Mouse (Mus musculus): ENCODE measurements around the gene Gmcl1.

DNA sequence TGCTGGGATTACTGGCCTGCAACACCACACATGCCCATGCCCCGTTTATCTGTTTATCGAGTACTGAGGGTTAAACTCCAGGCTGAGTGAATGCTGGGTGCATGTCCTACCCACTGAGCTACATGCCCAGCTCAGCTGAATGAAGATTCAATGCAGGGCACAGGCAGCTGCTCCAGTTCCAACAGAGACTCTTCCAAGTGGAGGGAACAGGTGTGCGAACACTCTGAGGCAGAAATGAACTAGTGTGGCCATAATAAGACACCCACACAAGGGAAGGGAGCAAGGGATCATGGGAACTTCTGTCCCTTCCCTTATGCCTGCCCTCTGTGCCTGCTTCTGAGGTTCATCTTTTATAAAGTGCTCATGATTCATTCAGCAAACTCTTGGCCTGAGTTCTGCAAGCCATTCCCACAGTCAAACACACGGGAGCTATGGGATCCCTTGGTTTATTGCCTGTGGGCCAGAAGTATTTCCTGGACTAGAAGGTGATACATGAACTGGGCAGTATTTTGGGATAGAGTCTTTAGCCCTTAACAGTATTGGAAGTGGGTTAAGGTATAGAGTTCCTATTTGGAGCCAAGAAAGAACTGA lies 35.1 kb upstream of the Gmcl1 start:
- TF ChIP-seq CTCF (IDR thresholded peaks at IDR 0.05; ENCODE audit: control insufficient read depth, insufficient read depth, insufficient read length): no peak
- TF ChIP-seq MAX (IDR thresholded peaks at IDR 0.05): no peak
- no peak for TF ChIP-seq MYOG (IDR thresholded peaks at IDR 0.05; ENCODE audit: control insufficient read depth, extremely low read depth, insufficient read length)
- no peak for TF ChIP-seq USF1 (IDR thresholded peaks at IDR 0.05; ENCODE audit: low read depth)
- TF ChIP-seq MYOD1 (IDR thresholded peaks at IDR 0.05; ENCODE audit: control insufficient read depth, insufficient read length, low read depth): peak; percentile 6
- no peak for TF ChIP-seq FOSL1 (IDR thresholded peaks at IDR 0.05; ENCODE audit: insufficient read depth, low read length, poor library complexity, severe bottlenecking)
- TF ChIP-seq CEBPB (IDR thresholded peaks at IDR 0.05; ENCODE audit: low read depth): no peak

Measured in C2C12 (cell line).